21 mouse cellular contexts compared by ENCODE assay signal in genomic region chr14:33812772-33813171, GRCm38 (mm10).
DNase-seq lines count a peak whose midpoint lies in the region; ATAC-seq lines count a peak whose summit lies in the region.
"Had no signal": no experiment of that assay in that cellular context is flagged by ENCODE, and none has a peak within 500 bp of the region (broad histone marks: within the 10 kb centered on the region; RNA-seq: fewer than 3 reads in every experiment).

No protein-coding gene starts in this region.

- H3K4me3 ChIP-seq in intestine, embryonic 15.5 days (replicated peaks), result no peak overlapping the region
- H3K4me3 ChIP-seq in intestine, embryonic 16.5 days (ENCODE audit: low read length), result no peak overlapping the region
- H3K4me3 ChIP-seq in lung, embryonic 15.5 days, result no peak overlapping the region
- H3K4me3 ChIP-seq in neural tube, embryonic 13.5 days, result no peak overlapping the region
- no peak overlapping the region for H3K4me3 ChIP-seq in neural tube, embryonic 15.5 days (replicated peaks)
- H3K4me3 ChIP-seq: embryonic facial prominence, embryonic 10.5 days; embryonic facial prominence, embryonic 12.5 days; forebrain, embryonic 13.5 days; forebrain, embryonic 15.5 days had no signal

- DNase-seq in lung, adult 18-20 months, result no peak
- DNase-seq: adrenal gland, adult 8-10 months; adrenal gland, postnatal 14 days; adrenal gland, postnatal 36 days; B cell, adult 2 months; cerebellum, adult 11-12 months; cerebellum, adult 9-10 months had no signal

- H3K4me1 ChIP-seq in intestine, embryonic 15.5 days (replicated peaks), result peaks cover 20% of the 10 kb centered on the region
- peaks cover 22% of the 10 kb centered on the region for H3K4me1 ChIP-seq in intestine, embryonic 16.5 days (ENCODE audit: control insufficient read depth, insufficient read depth, low read length)
- H3K4me1 ChIP-seq in lung, embryonic 15.5 days, result peaks cover 43% of the 10 kb centered on the region
- peaks cover 25% of the 10 kb centered on the region; the same call in 1 of the 2 replicates for H3K4me1 ChIP-seq in neural tube, embryonic 13.5 days (replicated peaks)
- H3K4me1 ChIP-seq in neural tube, embryonic 15.5 days, result peaks cover 27% of the 10 kb centered on the region
- H3K4me1 ChIP-seq: forebrain, embryonic 13.5 days; forebrain, embryonic 15.5 days had no signal

- no peaks in the 10 kb centered on the region for H3K36me3 ChIP-seq in intestine, embryonic 15.5 days
- H3K36me3 ChIP-seq in intestine, embryonic 16.5 days (ENCODE audit: control insufficient read depth, insufficient read depth, low read length), result no peaks in the 10 kb centered on the region
- H3K36me3 ChIP-seq in lung, embryonic 15.5 days, result no peaks in the 10 kb centered on the region
- no peaks in the 10 kb centered on the region for H3K36me3 ChIP-seq in neural tube, embryonic 13.5 days
- no peaks in the 10 kb centered on the region for H3K36me3 ChIP-seq in neural tube, embryonic 15.5 days
- H3K36me3 ChIP-seq: embryonic facial prominence, embryonic 10.5 days; embryonic facial prominence, embryonic 12.5 days; forebrain, embryonic 15.5 days; G1E had no signal

- H3K27me3 ChIP-seq in intestine, embryonic 15.5 days (replicated peaks), result no peaks in the 10 kb centered on the region
- no peaks in the 10 kb centered on the region for H3K27me3 ChIP-seq in intestine, embryonic 16.5 days (replicated peaks; ENCODE audit: control insufficient read depth, insufficient read depth, low read length)
- peaks cover 4% of the 10 kb centered on the region; the same call in 1 of the 2 replicates for H3K27me3 ChIP-seq in lung, embryonic 15.5 days
- no peaks in the 10 kb centered on the region for H3K27me3 ChIP-seq in neural tube, embryonic 13.5 days
- no peaks in the 10 kb centered on the region for H3K27me3 ChIP-seq in neural tube, embryonic 15.5 days (replicated peaks)
- H3K27me3 ChIP-seq: CH12.LX; embryonic facial prominence, embryonic 12.5 days; forebrain, embryonic 13.5 days; forebrain, embryonic 15.5 days had no signal

- H3K9me3 ChIP-seq in intestine, embryonic 15.5 days, result no peaks in the 10 kb centered on the region
- H3K9me3 ChIP-seq in intestine, embryonic 16.5 days (ENCODE audit: control insufficient read depth, low read length), result no peaks in the 10 kb centered on the region
- H3K9me3 ChIP-seq in lung, embryonic 15.5 days, result no peaks in the 10 kb centered on the region
- no peaks in the 10 kb centered on the region for H3K9me3 ChIP-seq in neural tube, embryonic 13.5 days
- no peaks in the 10 kb centered on the region for H3K9me3 ChIP-seq in neural tube, embryonic 15.5 days (replicated peaks)
- H3K9me3 ChIP-seq: embryonic facial prominence, embryonic 10.5 days; embryonic facial prominence, embryonic 12.5 days; forebrain, embryonic 13.5 days; forebrain, embryonic 15.5 days had no signal

- ATAC-seq in intestine, embryonic 15.5 days, result 0 out of 2 replicates have a peak, but pooled peaks have one; percentile 26
- no peak; the same call in 1 of the 2 replicates for ATAC-seq in intestine, embryonic 16.5 days
- ATAC-seq in lung, embryonic 15.5 days (ENCODE audit: borderline replicate concordance, extremely low read depth, low FRiP score, low TSS enrichment), result peak; percentile 20; the same call in 1 of the 2 replicates
- peak; percentile 63; the same call in 1 of the 2 replicates for ATAC-seq in neural tube, embryonic 13.5 days (ENCODE audit: low read depth)
- ATAC-seq in neural tube, embryonic 15.5 days (ENCODE audit: low FRiP score), result no peak
- ATAC-seq: activated CD4-positive, CD25-positive, alpha-beta regulatory T cell, adult 4 months; CD4-positive, CD25-positive, alpha-beta regulatory T cell, adult 4 months; forebrain, embryonic 13.5 days; Patski had no signal

- 0 out of 2 replicates have a peak overlapping the region, but pooled peaks have one; percentile 9 for H3K27ac ChIP-seq in intestine, embryonic 15.5 days
- no peak overlapping the region for H3K27ac ChIP-seq in intestine, embryonic 16.5 days (ENCODE audit: low read length)
- H3K27ac ChIP-seq in lung, embryonic 15.5 days, result no peak overlapping the region
- H3K27ac ChIP-seq in neural tube, embryonic 13.5 days (replicated peaks), result no peak overlapping the region
- H3K27ac ChIP-seq in neural tube, embryonic 15.5 days (replicated peaks), result no peak overlapping the region
- H3K27ac ChIP-seq: embryonic facial prominence, embryonic 10.5 days; embryonic facial prominence, embryonic 12.5 days; forebrain, embryonic 13.5 days; forebrain, embryonic 15.5 days had no signal

- no peak overlapping the region for H3K9ac ChIP-seq in intestine, embryonic 15.5 days
- H3K9ac ChIP-seq in intestine, embryonic 16.5 days (ENCODE audit: low read depth, low read length), result no peak overlapping the region
- H3K9ac ChIP-seq in lung, embryonic 15.5 days, result no peak overlapping the region
- H3K9ac ChIP-seq in neural tube, embryonic 13.5 days, result no peak overlapping the region
- no peak overlapping the region for H3K9ac ChIP-seq in neural tube, embryonic 15.5 days (replicated peaks)
- H3K9ac ChIP-seq: embryonic facial prominence, embryonic 12.5 days; forebrain, embryonic 13.5 days; forebrain, embryonic 15.5 days had no signal

- no peak overlapping the region for H3K4me2 ChIP-seq in intestine, embryonic 15.5 days (replicated peaks)
- no peak overlapping the region for H3K4me2 ChIP-seq in intestine, embryonic 16.5 days (ENCODE audit: low read depth, low read length)
- no peak overlapping the region for H3K4me2 ChIP-seq in lung, embryonic 15.5 days
- H3K4me2 ChIP-seq in neural tube, embryonic 13.5 days, result no peak overlapping the region
- no peak overlapping the region for H3K4me2 ChIP-seq in neural tube, embryonic 15.5 days
- H3K4me2 ChIP-seq: embryonic facial prominence, embryonic 12.5 days; forebrain, embryonic 13.5 days; forebrain, embryonic 15.5 days had no signal

- WGBS in intestine, embryonic 15.5 days, result 52% methylated on average over 4 of the region's 4 CpGs
- 60% methylated on average over 4 of the region's 4 CpGs for WGBS in intestine, embryonic 16.5 days
- WGBS in lung, embryonic 15.5 days, result 31% methylated on average over 4 of the region's 4 CpGs
- 64% methylated on average over 4 of the region's 4 CpGs for WGBS in neural tube, embryonic 13.5 days
- 68% methylated on average over 4 of the region's 4 CpGs for WGBS in neural tube, embryonic 15.5 days

Comparison
In these comparisons a context has a peak if more than half of its experiments do, and no peak if none do; other contexts are left out.
1. ATAC-seq: peak in intestine, embryonic 15.5 days (single experiment), lung, embryonic 15.5 days (single experiment) and neural tube, embryonic 13.5 days (single experiment); none in intestine, embryonic 16.5 days (single experiment) and neural tube, embryonic 15.5 days (single experiment).